ENCODE assay signal across 9 mouse cellular contexts in genomic region chr1:151483568-151483967, GRCm38 (mm10). TPM values are rescaled to one million over a fixed set of nuclear protein-coding genes. Genes with fewer than 3 reads are reported as not detected.
DNase-seq lines count a peak whose midpoint lies in the region; ATAC-seq and TF ChIP-seq lines count a peak whose summit lies in the region.
"Had no signal": no experiment of that assay in that cellular context is flagged by ENCODE, and none has a peak within 500 bp of the region (broad histone marks: within the 10 kb centered on the region; RNA-seq: fewer than 3 reads in every experiment).

No protein-coding gene starts in this region.

- peak; percentile 59 for TF ChIP-seq RAD21 in MEL (IDR thresholded peaks at IDR 0.05; ENCODE audit: low read depth, low read length)

- no peak overlapping the region for H3K4me2 ChIP-seq in intestine, embryonic 15.5 days (replicated peaks)
- H3K4me2 ChIP-seq in forebrain, embryonic 11.5 days (ENCODE audit: low read depth, low read length, severe bottlenecking): no peak overlapping the region
- H3K4me2 ChIP-seq: embryonic facial prominence, embryonic 12.5 days; neural tube, embryonic 12.5 days had no signal

- DNase-seq in left cerebral cortex, adult 18-20 months (ENCODE audit: low spot score in 2 of 2): peak; percentile 15 to 19
- DNase-seq in left cerebral cortex, postnatal 10 days (ENCODE audit: extremely low spot score in 1 of 2, low spot score in 2 of 2): no peak
- peak; percentile 51 for DNase-seq in MEL (ENCODE audit: low read depth, low spot score)
- peak; percentile 64 for DNase-seq in splenic B cell, adult 2 months (ENCODE audit: low read depth, low spot score)
- no peak for DNase-seq in gastrocnemius, adult 8-10 months (ENCODE audit: low spot score in 2 of 2)
- no peak for DNase-seq in forebrain, embryonic 11.5 days (ENCODE audit: low spot score)

- 48% methylated on average over 1 of the region's 1 CpGs for WGBS in intestine, embryonic 15.5 days
- 88% methylated on average over 1 of the region's 1 CpGs for WGBS in forebrain, embryonic 11.5 days

- peaks cover 1 to 6% of the 10 kb centered on the region in 2 experiments for H3K36me3 ChIP-seq in MEL (ENCODE audit: control insufficient read depth in 1 of 2, insufficient read depth in 2 of 2, low read length in 2 of 2)
- H3K36me3 ChIP-seq in intestine, embryonic 15.5 days: no peaks in the 10 kb centered on the region
- no peaks in the 10 kb centered on the region for H3K36me3 ChIP-seq in splenic B cell, adult 2 months (ENCODE audit: control insufficient read depth, insufficient read depth, low read length, poor library complexity, severe bottlenecking)
- H3K36me3 ChIP-seq in forebrain, embryonic 11.5 days (ENCODE audit: control insufficient read depth, insufficient read depth, low read length): no peaks in the 10 kb centered on the region

- H3K9ac ChIP-seq in MEL (ENCODE audit: control insufficient read depth, low read depth, low read length, poor library complexity, severe bottlenecking): no peak overlapping the region
- H3K9ac ChIP-seq in intestine, embryonic 15.5 days: no peak overlapping the region
- H3K9ac ChIP-seq in forebrain, embryonic 11.5 days (ENCODE audit: low read length): no peak overlapping the region
- H3K9ac ChIP-seq: embryonic facial prominence, embryonic 12.5 days; neural tube, embryonic 12.5 days had no signal

- H3K4me3 ChIP-seq in MEL (ENCODE audit: control insufficient read depth in 1 of 2, insufficient read depth in 1 of 2, low read depth in 2 of 2, low read length in 2 of 2): no peak overlapping the region
- no peak overlapping the region for H3K4me3 ChIP-seq in intestine, embryonic 15.5 days (replicated peaks)
- H3K4me3 ChIP-seq in forebrain, embryonic 11.5 days (ENCODE audit: low read depth, low read length): no peak overlapping the region
- H3K4me3 ChIP-seq: embryonic facial prominence, embryonic 12.5 days; neural tube, embryonic 12.5 days had no signal

- TF ChIP-seq CTCF in MEL (IDR thresholded peaks at IDR 0.05 in 2 of 3, conservative IDR thresholded peaks at IDR 0.05 in 1 of 3; ENCODE audit: control insufficient read depth in 1 of 3, insufficient read depth in 1 of 3, low read depth in 2 of 3, low read length in 3 of 3, poor library complexity in 1 of 3, severe bottlenecking in 1 of 3): peak in 2 of 3 experiments; percentile 46 to 59; a peak in 4 of 6 replicates

- no peak overlapping the region for H3K27ac ChIP-seq in MEL (ENCODE audit: control insufficient read depth, low read depth, low read length)
- no peak overlapping the region for H3K27ac ChIP-seq in intestine, embryonic 15.5 days
- no peak overlapping the region for H3K27ac ChIP-seq in forebrain, embryonic 11.5 days (ENCODE audit: low read depth, low read length)
- H3K27ac ChIP-seq: embryonic facial prominence, embryonic 12.5 days; neural tube, embryonic 12.5 days had no signal

- peaks cover 0 to 2% of the 10 kb centered on the region in 2 experiments; a peak in 1 of 4 replicates for H3K4me1 ChIP-seq in MEL (ENCODE audit: control insufficient read depth in 1 of 2, insufficient read depth in 2 of 2, low read length in 2 of 2)
- no peaks in the 10 kb centered on the region for H3K4me1 ChIP-seq in intestine, embryonic 15.5 days (replicated peaks)
- H3K4me1 ChIP-seq in forebrain, embryonic 11.5 days (replicated peaks; ENCODE audit: control insufficient read depth, insufficient read depth, low read length): no peaks in the 10 kb centered on the region
- H3K4me1 ChIP-seq: embryonic facial prominence, embryonic 12.5 days had no signal

- intact Hi-C loops in left cerebral cortex, postnatal 10 days (cut with DNase I): no loop called here

- peak; percentile 37; the same call in 1 of the 2 replicates for ATAC-seq in intestine, embryonic 15.5 days
- no peak for ATAC-seq in forebrain, embryonic 11.5 days (replicated peaks; ENCODE audit: low FRiP score)

- no peaks in the 10 kb centered on the region for H3K9me3 ChIP-seq in MEL (replicated peaks; ENCODE audit: insufficient read depth, low read length)
- no peaks in the 10 kb centered on the region for H3K9me3 ChIP-seq in intestine, embryonic 15.5 days
- no peaks in the 10 kb centered on the region for H3K9me3 ChIP-seq in forebrain, embryonic 11.5 days (ENCODE audit: control insufficient read depth, low read length)
- H3K9me3 ChIP-seq: embryonic facial prominence, embryonic 12.5 days; neural tube, embryonic 12.5 days had no signal

- H3K27me3 ChIP-seq in MEL (ENCODE audit: control insufficient read depth in 1 of 2, insufficient read depth in 2 of 2, low read length in 2 of 2): no peaks in the 10 kb centered on the region
- no peaks in the 10 kb centered on the region for H3K27me3 ChIP-seq in intestine, embryonic 15.5 days (replicated peaks)
- H3K27me3 ChIP-seq in splenic B cell, adult 2 months (ENCODE audit: control insufficient read depth, insufficient read depth, low read length, poor library complexity, severe bottlenecking): no peaks in the 10 kb centered on the region
- no peaks in the 10 kb centered on the region for H3K27me3 ChIP-seq in forebrain, embryonic 11.5 days (ENCODE audit: control insufficient read depth, insufficient read depth, low read length)
- H3K27me3 ChIP-seq: embryonic facial prominence, embryonic 12.5 days; neural tube, embryonic 12.5 days had no signal

- TF ChIP-seq POLR2A in MEL (IDR thresholded peaks at IDR 0.05; ENCODE audit: control insufficient read depth in 1 of 2, insufficient read depth in 1 of 2, low read depth in 1 of 2, low read length in 2 of 2, poor library complexity in 1 of 2): no peak

- no peak for TF ChIP-seq EP300 in MEL (IDR thresholded peaks at IDR 0.05; ENCODE audit: low read depth in 1 of 2, low read length in 2 of 2)

- peaks cover 20% of the 10 kb centered on the region for H3K79me2 ChIP-seq in MEL (ENCODE audit: control insufficient read depth, insufficient read depth, low read length, poor library complexity)

TF ChIP-seq in MEL, 35 proteins besides CTCF, POLR2A, EP300 and RAD21:
- TF ChIP-seq ZC3H11A (IDR thresholded peaks at IDR 0.05; ENCODE audit: low read depth, low read length) (0 out of 2 replicates have a peak, but pooled peaks have one; percentile 1), SMC3 (IDR thresholded peaks at IDR 0.05; ENCODE audit: low read depth, low read length) (peak; percentile 54), GABPA (IDR thresholded peaks at IDR 0.05; ENCODE audit: low read depth, low read length) (no peak)

RNA-seq across cellular contexts. Expression of gene Rnf2, which starts 17.2 kb away (rescaled TPM):
- total RNA-seq in left cerebral cortex, adult 18-20 months (2021): 10 to 100 TPM; 26.2 to 27.9 TPM
- 10 to 100 TPM; 39.8 to 41.9 TPM for total RNA-seq in left cerebral cortex, postnatal 10 days (2021)
- total RNA-seq in MEL (2012; rRNA removed): 30.1 and 30.7 TPM in 2 replicates
- 10 to 100 TPM; 27.5 to 78.2 TPM for polyA plus RNA-seq in MEL (2012; ENCODE audit: insufficient read depth in 1 of 2, insufficient read length in 2 of 2, low read depth in 1 of 2, low replicate concordance in 2 of 2, missing spikeins in 1 of 2)
- polyA plus RNA-seq in intestine, embryonic 15.5 days (2015; fragmentation: Nextera tagmentation; extraction: Ambion mirVana): 57.4 and 68.1 TPM in 2 replicates
- total RNA-seq in gastrocnemius, adult 8-10 months (2022): 10 to 100 TPM in 2 of 4 experiments, 1 to 10 TPM in 2; 9.3 to 17.7 (median 10.5) TPM
- polyA plus RNA-seq in forebrain, embryonic 11.5 days (2014; fragmentation: Nextera tagmentation; extraction: Ambion mirVana): 130 and 140 TPM in 2 replicates

RNA-seq across cellular contexts. Expression of gene Trmt1l, which starts 55.2 kb away (rescaled TPM):
- 10 to 100 TPM; 27.3 to 30.5 TPM for total RNA-seq in left cerebral cortex, adult 18-20 months (2021)
- total RNA-seq in left cerebral cortex, postnatal 10 days (2021): 10 to 100 TPM; 22.4 to 24.8 TPM
- 13.3 and 15.4 TPM in 2 replicates for total RNA-seq in MEL (2012; rRNA removed)
- 10 to 100 TPM in 1 of 2 experiments, not detected in 1; 18.2 TPM for polyA plus RNA-seq in MEL (2012; ENCODE audit: insufficient read depth in 1 of 2, insufficient read length in 2 of 2, low read depth in 1 of 2, low replicate concordance in 2 of 2, missing spikeins in 1 of 2)
- polyA plus RNA-seq in intestine, embryonic 15.5 days (2015; fragmentation: Nextera tagmentation; extraction: Ambion mirVana): 39.3 and 42.8 TPM in 2 replicates
- 10 to 100 TPM; 11.7 to 15.5 (median 13.7) TPM for total RNA-seq in gastrocnemius, adult 8-10 months (2022)
- polyA plus RNA-seq in forebrain, embryonic 11.5 days (2014; fragmentation: Nextera tagmentation; extraction: Ambion mirVana): 57.8 and 61.9 TPM in 2 replicates

RNA-seq across cellular contexts. Expression of gene Swt1, which starts 55.3 kb away (rescaled TPM):
- 10 to 100 TPM; 12.2 to 14.3 TPM for total RNA-seq in left cerebral cortex, adult 18-20 months (2021)
- total RNA-seq in left cerebral cortex, postnatal 10 days (2021): 1 to 10 TPM; 7.6 to 9.6 TPM
- total RNA-seq in MEL (2012; rRNA removed): 13.7 and 14.1 TPM in 2 replicates
- 10 to 100 TPM in 1 of 2 experiments, not detected in 1; 13.5 TPM for polyA plus RNA-seq in MEL (2012; ENCODE audit: insufficient read depth in 1 of 2, insufficient read length in 2 of 2, low read depth in 1 of 2, low replicate concordance in 2 of 2, missing spikeins in 1 of 2)
- polyA plus RNA-seq in intestine, embryonic 15.5 days (2015; fragmentation: Nextera tagmentation; extraction: Ambion mirVana): 29.1 and 39.7 TPM in 2 replicates
- total RNA-seq in gastrocnemius, adult 8-10 months (2022): 1 to 10 TPM; 5.3 to 8.9 (median 6.3) TPM
- 22.6 and 24.6 TPM in 2 replicates for polyA plus RNA-seq in forebrain, embryonic 11.5 days (2014; fragmentation: Nextera tagmentation; extraction: Ambion mirVana)

Comparison
In these comparisons a context has a peak if more than half of its experiments do, and no peak if none do; other contexts are left out.
1. DNase-seq: peak in left cerebral cortex, adult 18-20 months (2 of 2), MEL (single experiment) and splenic B cell, adult 2 months (single experiment); none in left cerebral cortex, postnatal 10 days (0 of 2), gastrocnemius, adult 8-10 months (0 of 2) and forebrain, embryonic 11.5 days (single experiment).